Mouse (Mus musculus): Measurements from ENCODE around the gene Zc3h7b.
A peak's percentile ranks its signal among the peaks of the same experiment; 100 is the strongest.

The Zc3h7b gene

DNA sequence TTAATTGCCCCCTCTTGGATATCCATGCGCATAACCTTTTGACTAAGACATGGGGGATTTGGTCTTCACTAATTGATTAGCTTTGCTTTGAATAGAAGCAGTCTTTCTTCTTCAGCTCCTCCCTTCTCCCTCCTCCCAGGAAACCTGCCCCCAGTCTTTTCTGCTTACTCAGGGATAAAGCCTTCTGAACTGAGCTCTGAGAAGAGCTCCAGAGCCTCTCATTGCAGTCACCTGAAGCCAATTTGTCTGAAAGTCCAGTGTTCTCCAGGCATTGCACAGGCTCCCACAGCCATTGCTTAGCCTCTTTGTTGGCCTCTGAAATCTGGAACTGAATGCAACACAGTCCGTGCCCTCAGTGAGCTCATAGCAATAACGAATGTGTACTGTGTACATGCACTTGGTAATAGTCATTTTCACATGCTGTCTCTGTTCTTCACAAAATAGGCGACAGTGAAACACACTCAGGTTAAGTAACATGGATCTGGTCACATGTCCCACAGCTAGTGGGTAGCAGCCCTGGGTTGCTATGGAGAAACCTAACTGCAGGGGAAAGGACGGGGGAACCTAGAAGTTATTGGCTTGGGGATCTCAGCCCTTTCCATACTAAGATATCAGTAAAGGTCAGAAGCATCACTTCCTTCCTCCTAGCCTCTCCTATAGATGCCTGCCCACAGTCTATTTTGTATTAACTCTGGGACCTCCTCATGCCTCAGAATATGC, 69.3 kb downstream of the Zc3h7b start:
- no peak for DNase-seq (ENCODE audit: low spot score in 2 of 2)

DNA sequence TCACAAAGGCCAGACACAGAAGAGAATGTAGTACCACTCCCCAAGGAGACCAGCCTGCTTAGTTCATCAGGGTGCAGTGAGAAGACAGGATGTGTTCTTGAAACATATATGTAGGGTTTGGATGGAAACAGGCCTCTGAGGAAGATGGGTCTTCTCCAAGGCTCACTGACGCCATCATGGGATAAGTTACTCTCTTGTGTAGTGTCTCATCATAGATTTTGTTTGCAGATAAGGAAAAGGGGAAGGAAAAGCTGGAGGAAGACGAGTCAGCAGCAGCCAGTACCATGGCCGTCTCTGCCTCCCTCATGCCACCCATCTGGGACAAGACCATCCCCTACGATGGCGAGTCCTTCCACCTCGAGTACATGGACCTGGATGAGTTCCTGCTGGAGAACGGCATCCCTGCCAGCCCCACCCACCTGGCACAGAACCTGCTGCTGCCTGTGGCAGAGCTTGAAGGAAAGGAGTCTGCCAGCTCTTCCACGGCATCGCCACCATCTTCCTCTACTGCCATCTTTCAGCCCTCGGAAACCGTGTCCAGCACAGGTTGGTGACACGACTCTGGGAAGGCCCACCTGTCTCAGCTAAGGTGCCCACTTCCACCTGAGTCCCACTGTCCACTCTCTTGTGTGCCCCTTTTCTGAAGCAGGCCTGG, 70.0 kb downstream of the Zc3h7b start:
- no peak for DNase-seq (ENCODE audit: low spot score in 2 of 2)

DNA sequence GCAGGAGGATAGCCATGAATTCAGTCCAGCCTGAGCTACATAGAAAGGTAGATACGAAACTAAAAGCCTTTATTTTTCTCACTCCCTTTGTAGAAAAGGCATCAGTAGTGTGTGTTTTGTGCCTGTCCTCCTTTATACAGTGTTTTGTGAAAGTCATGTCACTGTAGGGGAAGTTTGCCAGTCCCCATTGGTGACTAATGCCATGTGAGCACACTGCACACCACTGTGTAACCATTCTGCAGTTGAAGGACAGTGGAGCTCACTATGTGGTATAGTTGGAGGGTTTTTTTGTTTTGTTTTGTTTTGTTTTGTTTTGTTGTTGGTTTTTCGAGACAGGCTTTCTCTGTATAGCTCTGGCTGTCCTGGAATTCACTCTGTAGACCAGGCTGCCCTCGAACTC, 73.5 kb downstream of the Zc3h7b start:
- DNase-seq (ENCODE audit: low spot score in 2 of 2): no peak

DNA sequence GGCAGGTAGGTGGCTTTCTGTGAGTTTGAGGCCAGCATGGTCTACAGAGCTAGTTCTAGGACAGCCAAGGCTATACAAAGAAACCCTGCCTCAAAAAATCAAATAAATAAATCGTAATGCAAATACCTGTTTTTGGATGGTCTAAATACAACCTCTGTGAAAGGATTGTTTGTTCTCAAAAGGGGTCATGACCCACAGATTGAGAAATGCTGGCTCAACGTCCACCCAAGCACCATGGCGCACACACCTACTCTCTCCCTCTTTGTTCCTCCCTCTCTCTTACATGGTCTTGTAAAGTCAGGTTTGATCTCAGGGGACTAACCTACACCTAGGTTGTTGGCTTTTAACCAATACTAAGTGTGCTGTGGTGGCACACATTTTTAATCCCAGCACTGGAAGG, 77.8 kb downstream of the Zc3h7b start:
- DNase-seq (ENCODE audit: low spot score in 2 of 2): no peak

DNA sequence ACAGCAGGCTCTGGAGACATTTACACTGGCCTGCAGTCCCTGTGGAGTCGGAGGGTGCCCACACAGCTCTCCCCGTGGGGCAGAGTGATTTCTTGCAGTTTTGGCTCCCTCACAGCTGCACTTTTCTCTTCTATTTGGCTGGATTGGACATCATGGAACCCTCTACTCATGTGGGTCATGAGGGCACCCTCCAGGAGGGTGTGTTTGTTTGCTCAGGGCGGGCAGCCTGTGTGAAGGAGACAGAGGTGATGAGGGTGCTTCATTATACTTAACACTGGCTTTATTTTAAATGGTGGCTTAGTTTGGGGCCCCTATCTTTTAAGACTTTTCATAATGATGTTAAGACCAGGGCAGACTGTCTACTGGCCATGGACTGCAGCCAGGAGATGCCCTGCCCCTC, 80.0 kb downstream of the Zc3h7b start:
- no peak for DNase-seq (ENCODE audit: low spot score in 2 of 2)

DNA sequence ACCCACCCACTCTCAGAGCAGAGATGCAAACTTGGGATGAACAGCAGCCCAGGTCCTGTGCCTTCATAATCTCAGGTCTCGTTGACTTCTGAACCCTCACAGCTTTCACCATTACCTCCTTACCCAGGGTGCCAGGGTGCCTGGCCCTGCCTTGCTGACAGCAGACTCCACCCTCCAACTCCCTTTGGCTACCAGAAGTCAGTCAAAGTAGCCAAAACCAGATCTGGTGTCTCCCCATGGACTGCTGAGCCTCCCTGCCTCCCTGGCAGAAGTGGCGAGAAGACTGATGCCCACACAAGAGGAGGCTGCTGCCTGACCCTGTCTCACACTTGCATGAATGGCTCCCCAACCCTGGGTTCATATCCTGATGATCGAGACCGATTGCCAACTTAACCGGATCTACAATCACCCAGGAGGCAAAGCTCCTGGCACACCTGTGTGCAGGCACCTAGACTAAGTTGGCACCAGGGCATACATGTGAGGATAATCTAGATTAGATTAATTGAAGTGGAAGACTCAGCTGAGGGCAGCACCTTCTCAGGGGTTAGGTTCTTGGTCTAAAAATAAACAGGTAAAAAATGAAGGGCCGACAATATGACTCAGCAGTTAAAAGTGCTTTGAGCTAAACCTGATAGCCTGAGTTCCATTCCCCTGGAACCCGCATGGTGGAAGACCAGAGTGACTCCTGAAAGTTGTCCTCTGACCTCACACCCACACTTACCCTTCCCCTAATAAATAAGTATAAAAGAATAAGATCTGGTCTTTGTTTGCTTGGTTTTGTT, 83.8 kb downstream of the Zc3h7b start:
- DNase-seq (ENCODE audit: low spot score in 2 of 2): no peak

DNA sequence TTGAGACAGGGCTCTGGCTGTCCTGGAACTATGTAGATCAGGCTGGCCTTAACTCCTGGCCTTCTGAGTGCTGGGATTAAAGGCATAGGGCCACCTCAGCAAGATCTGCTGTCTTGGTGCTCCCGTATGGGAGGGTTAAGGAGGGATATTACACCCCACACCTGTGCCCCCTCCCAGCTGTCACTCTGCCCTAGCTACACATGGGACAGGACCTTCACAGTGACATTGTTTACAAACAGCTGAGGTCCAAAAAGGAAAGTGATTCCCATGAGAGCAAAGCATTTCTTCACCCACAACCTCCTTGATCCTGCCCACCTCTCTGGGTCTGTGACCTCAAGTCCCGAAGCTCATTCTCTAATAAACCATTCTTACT, 84.3 kb downstream of the Zc3h7b start:
- DNase-seq (ENCODE audit: low spot score in 2 of 2): no peak

DNA sequence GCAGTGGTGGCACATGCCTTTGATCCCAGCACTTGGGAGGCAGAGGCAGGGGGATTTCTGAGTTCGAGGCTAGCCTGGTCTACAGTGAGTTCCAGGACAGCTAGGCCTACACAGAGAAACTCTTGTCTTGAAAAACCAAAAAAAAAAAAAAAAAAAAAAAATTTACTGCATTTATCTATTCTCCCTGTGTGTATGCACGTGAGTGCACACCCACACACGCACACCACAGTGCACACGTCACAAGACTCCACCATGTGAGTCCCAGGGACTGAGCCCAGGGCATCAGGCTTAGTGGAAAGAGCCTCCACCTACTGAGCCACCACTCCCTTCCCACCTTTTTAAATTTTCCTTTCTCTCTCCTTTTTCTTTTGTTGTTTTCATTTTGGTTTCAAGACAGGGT, 85.7 kb downstream of the Zc3h7b start:
- DNase-seq (ENCODE audit: low spot score in 2 of 2): no peak

DNA sequence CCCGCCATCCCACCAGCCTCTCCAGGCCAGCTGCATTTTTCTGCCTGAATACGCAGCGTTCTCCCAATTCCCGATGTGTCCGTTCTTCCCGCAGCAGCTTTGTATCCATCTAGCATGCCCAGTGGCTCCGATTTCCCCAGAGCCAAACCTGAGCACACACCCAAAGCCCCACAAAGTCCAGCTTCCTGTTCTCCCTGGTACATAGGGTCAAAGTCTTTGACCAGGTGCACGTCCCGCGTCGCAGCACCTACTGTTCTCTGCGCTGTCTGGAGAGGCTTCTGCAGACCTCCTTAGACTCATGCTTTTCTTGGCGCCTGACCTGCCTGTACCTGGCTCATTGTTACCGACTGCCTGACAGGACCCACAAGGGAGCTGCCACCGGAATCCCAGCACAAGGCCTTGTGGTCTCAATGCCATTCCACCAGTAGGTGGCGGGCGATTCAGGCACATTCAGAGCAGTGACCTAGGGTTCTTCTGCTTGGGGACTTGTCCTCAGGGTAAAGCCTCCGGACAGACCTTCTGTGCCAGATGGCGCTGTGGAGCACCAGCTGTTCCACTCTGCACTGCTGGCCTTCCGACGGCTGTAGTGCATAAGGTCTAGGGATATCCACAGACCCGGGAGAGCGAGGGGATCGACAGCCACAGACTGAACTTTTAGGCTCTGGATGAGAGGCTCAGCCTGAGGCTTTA, 86.4 kb downstream of the Zc3h7b start:
- DNase-seq (ENCODE audit: low spot score in 2 of 2): peak; percentile 89 to 94

DNA sequence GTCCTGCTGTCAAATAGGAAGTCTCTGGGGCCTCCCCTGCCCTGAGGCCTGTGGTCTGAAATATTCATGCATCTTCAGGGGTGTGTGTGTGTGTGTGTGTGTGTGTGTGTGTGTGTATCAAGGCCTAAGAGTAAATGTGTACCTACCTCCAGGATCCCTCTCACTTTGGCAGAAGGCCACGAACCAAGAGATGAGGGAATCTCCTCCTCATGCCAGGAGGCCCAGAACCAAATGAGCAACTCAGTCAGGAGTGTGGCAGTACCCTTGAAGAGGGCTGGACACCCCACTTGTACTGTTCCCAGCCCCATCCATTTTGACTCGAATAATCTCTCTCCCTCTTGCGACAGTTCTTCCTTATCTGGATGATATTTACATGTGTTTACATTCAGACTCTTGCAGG, 87.4 kb downstream of the Zc3h7b start:
- DNase-seq (ENCODE audit: low spot score in 2 of 2): no peak

DNA sequence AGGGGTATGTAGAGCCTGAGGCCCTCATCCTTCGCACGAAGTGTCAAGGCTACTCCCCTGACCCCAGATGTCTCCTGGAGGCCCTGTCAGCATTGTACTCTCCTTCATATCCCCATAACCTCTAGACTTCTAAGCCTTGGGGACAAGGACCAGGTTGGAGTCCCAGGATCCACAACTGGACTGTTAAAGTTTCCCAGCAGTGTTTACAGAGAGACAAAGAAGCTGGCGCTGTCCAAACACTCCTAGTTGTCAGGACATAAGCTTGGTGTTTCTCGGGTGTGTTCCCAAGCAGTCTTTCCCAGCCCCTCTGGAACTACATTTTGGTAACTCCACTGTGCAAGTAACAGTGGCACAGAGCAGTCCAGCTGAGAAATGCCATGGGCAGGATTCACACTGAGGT, 88.6 kb downstream of the Zc3h7b start:
- DNase-seq (ENCODE audit: low spot score in 2 of 2): no peak

DNA sequence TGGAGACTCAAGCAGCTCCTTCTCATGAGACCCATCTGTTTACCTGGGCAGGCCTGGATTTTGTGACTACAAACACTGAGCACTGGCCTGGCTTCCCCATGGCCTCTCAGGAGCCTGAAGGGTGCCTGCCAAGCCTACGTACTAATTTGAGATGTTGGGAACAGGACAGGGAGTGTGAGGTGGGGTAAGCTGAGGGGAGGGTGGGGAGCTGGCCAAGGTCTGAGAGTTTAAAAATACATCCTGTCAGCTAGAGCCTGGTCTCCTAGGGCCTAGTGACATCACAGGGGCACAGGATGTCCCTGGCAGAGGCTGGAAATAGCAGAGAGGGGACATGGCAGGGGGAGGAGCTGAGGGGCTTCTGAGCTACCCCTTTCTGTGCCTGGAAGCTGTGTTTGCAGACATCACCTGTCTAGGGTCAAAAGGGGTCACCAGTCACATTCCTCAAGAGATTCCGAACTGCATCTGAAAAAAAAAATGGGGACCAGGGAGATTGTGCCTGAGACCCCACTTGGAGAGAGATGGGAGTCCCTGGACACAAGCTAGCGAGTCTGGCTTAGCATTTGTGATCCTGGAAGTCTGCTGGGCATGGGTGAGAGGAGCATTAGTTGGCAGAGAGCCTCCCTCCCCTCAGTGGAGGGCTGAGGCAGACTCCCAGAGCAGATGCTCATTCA, 89.4 kb downstream of the Zc3h7b start:
- no peak for DNase-seq (ENCODE audit: low spot score in 2 of 2)

DNA sequence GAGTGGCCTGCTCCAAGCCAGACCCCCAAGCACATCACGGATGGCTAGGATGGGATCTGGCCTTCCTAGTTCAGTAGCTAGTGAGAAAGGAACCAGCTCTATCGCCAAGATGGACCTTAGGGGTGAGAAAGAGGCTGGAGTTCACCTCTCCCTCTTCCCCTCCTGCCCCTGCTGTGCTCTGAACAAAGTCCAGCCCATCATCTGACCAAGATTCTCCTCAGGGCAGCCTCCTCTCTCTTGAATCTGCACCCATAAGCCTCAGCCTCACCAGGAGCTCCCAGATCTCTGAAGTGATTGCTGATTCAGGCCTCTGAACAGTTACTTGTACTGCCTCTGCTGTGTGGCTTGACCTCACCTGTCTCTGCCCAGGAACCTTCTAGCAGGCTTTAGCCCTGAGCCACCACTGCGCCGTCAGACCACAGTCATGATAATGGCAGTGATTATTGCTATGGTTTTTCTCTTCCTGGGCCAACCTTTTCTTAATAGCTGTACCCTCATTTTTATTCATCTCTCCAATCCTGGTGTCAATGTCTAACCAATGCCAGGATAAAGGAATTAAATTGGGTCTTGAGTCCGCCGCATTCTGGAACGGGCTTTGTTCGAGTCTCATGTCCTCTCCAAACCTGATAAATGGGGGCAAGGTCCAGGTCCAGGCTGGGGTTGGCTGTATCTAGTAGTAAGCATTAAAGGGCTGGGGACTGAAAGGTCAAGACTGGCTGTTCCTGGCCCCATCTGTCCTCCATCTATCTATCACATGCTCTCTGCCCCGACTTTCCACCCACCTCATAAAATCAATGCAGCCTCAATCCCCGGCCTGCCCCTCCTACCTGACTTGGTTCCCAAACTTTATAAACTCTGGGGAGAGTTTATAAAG, 90.4 kb downstream of the Zc3h7b start:
- DNase-seq (ENCODE audit: low spot score in 2 of 2): no peak

DNA sequence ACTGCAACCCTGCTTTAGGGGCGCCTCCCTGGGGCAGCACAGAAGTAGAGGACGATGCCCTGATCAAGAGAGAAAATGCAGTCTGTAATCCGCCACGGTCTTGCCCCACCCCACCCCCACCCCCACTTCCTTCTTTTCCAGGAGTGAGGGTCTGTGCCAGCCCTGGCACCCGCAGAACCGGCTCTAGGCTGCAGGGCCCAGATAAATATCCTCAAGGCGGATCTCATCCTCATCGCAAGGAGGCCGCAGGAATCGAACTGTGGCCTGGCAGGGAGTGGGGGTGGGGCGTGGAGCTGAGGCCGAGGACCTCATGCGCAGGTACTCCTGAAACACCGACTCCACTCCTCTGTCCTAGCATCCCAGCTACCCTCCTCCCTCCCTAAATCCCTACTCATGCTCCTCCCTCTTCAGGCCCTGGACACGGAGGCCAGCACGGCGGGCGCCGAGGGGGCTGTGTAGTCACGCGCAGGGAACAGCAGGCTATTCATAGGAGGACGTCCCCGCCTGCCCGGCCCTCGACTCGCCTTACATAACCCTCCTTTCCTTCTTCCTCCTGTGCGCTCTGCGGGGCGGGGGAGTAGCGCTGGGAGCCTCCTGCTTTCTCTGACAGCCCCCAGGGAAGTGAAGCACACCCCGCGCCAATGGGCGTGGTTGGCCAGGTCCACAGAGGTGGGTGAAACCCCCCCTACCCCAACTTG, 91.4 kb downstream of the Zc3h7b start:
- no peak for DNase-seq (ENCODE audit: low spot score in 2 of 2)

DNA sequence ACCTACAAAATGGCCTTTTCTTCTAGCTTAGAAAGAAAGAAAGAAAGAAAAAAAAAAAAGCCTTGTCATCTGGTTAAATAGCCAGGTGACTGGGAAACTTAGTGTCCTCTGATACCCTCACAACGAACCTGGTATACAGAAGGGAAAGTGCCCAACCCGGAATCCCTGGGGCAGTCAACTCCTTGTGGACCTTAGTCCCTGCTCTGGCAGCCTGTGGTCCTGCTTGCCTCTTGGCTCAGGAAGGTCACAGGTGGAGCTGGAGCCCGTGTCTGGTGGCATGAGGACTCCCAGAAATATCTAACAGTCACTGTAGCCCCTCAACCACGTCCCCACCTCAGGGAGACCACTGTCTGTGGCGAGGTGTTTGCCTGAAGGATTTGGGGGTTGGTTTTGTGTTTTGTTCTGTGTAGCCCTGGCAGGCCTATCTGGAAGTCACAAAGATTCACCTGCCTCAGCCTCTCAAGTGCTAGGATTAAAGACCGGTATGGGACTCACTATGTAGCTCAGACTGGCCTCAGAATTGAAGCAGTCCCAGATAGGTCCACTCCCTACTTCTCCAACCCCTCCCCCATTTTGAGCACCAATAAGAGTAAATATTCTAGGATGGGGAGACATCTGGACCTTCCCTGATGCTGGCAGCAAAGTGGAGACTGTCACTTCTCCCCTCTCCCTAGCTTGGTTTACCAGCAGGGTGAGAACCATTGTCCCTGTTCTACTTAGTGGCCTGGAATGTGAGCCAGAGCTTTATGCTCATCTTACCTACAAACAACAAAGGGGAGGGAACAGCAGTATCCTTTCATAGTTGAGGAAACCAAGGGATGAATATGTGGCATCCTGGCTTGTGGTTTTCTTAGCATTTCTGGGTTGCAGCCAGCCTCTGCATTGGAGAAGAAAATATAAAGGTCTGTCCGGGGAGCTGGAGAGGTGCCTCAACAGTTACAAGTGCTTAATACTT, 92.4 kb downstream of the Zc3h7b start:
- DNase-seq (ENCODE audit: low spot score in 2 of 2): no peak

DNA sequence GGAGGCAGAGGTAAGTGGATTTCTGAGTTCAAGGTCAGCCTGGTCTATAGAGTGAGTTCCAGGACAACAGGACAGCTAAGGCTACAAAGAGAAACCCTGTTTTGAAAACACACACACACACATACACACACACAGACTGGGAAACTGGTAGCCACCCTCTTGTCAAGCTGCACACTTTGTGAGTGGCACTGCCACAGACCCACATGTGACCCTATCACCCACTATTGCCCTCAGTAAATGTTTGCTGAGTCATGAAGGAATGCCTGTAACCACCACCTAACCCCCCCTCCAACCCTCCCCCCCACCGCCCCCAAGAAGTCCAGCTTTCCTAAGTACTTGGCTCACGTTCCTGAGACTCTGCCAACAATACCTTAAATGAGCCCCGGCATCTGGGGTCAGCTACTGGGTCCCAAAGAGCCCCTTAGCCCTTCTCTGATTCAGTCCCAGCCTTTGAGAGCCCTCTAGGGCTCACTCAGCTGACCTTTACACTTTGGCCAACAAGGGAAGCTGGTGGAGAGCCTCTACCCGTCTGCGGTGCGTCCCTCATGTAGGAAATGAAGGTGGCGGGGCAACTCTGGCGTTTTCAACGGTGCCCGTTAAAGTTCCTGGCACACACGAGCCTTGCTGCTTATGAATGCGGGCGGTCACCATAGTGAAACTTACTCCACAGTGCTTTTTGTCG, 93.8 kb downstream of the Zc3h7b start:
- DNase-seq (ENCODE audit: low spot score in 2 of 2): no peak

DNA sequence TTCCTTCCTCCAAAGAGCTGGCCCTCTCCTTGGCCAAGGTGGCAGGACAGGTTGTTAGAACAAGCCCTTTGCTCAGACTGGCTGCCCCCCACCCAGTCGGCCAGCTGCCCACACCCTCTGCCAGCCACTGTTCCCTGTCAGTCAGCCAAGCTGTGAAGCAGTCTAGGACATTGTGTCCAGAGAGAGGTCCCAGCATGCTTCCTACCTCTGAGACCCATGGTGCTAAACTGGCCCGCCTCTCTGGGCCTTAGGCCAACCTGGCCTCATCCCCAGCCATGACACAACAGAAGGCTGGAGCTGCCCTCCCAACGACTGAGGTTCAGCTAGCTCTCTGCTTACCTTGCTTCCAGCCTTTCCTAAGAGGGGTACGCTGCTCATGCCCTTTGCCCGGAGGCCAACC, 94.8 kb downstream of the Zc3h7b start:
- DNase-seq (ENCODE audit: low spot score in 2 of 2): no peak

DNA sequence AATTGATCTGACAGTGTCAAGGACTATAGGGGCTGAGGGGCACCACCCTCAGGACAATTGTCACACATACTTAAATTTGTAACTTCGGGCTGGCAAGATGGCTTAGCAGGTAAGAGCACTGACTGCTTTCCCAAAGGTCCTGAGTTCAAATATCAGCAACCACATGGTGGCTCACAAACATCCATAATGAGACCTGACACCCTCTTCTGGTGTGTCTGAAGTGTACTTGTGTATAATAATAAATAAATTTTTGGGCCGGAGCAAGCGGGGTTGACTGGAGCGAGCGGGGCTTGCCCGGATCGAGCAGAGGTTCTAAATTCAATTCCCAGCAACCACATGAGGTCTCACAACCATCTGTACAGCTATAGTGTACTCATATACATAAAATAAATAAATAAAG, 95.4 kb downstream of the Zc3h7b start:
- DNase-seq (ENCODE audit: low spot score in 2 of 2): no peak

DNA sequence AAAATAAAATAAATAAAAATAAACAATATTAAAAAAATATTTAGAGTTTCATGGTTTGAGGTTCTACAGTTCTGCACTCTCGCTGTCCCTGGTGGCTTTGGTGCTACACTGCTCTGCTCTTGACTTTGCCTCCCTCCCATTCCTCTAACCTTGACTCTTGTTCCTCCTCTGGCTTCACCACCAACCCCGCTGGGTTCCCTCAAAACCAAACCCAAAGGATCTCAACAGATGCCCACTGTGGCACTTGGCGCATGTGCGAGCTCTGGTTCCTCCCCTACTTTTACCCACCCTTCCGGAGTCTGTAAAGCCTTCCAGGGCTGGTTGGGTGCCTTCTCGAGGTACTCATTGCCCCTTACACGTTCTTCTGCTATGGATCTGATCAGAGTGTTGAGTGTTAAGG, 97.4 kb downstream of the Zc3h7b start:
- no peak for DNase-seq (ENCODE audit: low spot score in 2 of 2)
